Mouse (Mus musculus) C2C12 (cell line): Measurements from ENCODE around the gene Tppp3. TPM values are rescaled to one million over a fixed set of nuclear protein-coding genes. Genes with fewer than 3 reads are reported as not detected.

Source experiments
- H3K27me3 ChIP-seq: one replicate; pipeline ENCODE4 v1.6.1; 2011; ENCODE audit not compliant: control insufficient read depth, insufficient read depth, insufficient read length
- H3K36me3 ChIP-seq: one replicate; pipeline ENCODE4 v1.6.1; 2011; ENCODE audit not compliant: control insufficient read depth, insufficient read depth
- H3K4me3 ChIP-seq: one replicate; pipeline ENCODE4 v1.5.1; 2011; ENCODE audit warnings: mild to moderate bottlenecking, control low read depth; ENCODE audit not compliant: poor library complexity, insufficient read depth, severe bottlenecking
- H3K79me2 ChIP-seq: one replicate; pipeline ENCODE4 v1.6.1; 2011; ENCODE audit not compliant: control insufficient read depth, insufficient read depth
- H3K79me3 ChIP-seq: one replicate; pipeline ENCODE4 v1.6.1; 2011; ENCODE audit warnings: low read depth, control low read depth
- H3ac ChIP-seq: one replicate; pipeline ENCODE3; 2011; ENCODE audit warnings: low read depth; ENCODE audit not compliant: control insufficient read depth, insufficient read length
- CEBPB ChIP-seq: IDR thresholded peaks from one replicate; pipeline ENCODE4 v1.6.1; 2011; ENCODE audit warnings: low read depth, mild to moderate bottlenecking, control low read depth, moderate library complexity
- CTCF ChIP-seq: IDR thresholded peaks from one replicate; pipeline ENCODE4 v1.5.1; 2011; ENCODE audit not compliant: control insufficient read depth, insufficient read depth, insufficient read length
- FOSL1 ChIP-seq: IDR thresholded peaks from one replicate; pipeline ENCODE4 v1.8.0; 2011; ENCODE audit warnings: mild to moderate bottlenecking, low read length; ENCODE audit not compliant: poor library complexity, insufficient read depth, severe bottlenecking
- MAX ChIP-seq: IDR thresholded peaks from one replicate; pipeline ENCODE4 v1.6.1; 2011; ENCODE audit warnings: mild to moderate bottlenecking, control low read depth
- MYOD1 ChIP-seq: IDR thresholded peaks from one replicate; pipeline ENCODE4 v1.6.1; 2011; ENCODE audit warnings: low read depth; ENCODE audit not compliant: control insufficient read depth, insufficient read length
- MYOG ChIP-seq: IDR thresholded peaks from one replicate; pipeline ENCODE4 v1.6.1; 2011; ENCODE audit not compliant: control insufficient read depth, insufficient read length; ENCODE audit errors: extremely low read depth
- USF1 ChIP-seq: IDR thresholded peaks from one replicate; pipeline ENCODE4 v1.6.1; 2011; ENCODE audit warnings: low read depth, mild to moderate bottlenecking, control low read depth, moderate library complexity
- polyA plus RNA-seq: library from polyadenylated mRNA; unstranded; fragments of >200 nt; fragmentation: generic; extraction: Trizol; gene quantifications from one replicate; pipeline ENCODE4 v1.2.1, GENCODE M21; 2012; ENCODE audit warnings: missing spikeins

Gene Tppp3
- polyA plus RNA-seq, 1 experiment, result 219 TPM

DNA sequence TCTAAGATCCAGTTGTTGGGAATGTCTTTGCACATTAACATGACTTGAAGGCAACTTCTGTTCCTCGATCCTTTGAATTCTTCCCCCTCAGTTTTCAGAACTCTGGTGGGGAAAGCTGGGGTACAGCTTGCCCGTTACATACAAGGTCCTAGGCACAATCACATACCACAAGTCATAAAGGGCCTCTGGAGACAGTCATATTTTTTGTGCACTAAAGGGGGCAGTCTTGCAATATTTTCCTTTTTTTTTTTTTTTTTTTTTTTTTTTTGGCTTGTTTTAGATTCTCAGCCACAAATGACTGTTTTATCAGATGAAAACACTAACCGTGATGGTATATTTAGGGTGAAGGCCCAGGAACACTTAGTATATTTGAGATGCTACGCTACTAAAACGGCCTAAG, 18.0 kb downstream of the Tppp3 start:
- Histone ChIP-seq H3K79me3 (no peaks in the 10 kb centered on the region), H3ac (peak overlapping the region; percentile 11), H3K36me3 (no peaks in the 10 kb centered on the region), H3K4me3 (no peak overlapping the region), H3K27me3 (peaks cover 10% of the 10 kb centered on the region), H3K79me2 (no peaks in the 10 kb centered on the region)
- no peak for TF ChIP-seq CTCF
- TF ChIP-seq CEBPB, result no peak
- TF ChIP-seq MYOD1, result no peak
- TF ChIP-seq USF1, result no peak
- no peak for TF ChIP-seq MAX
- no peak for TF ChIP-seq MYOG
- TF ChIP-seq FOSL1, result no peak

DNA sequence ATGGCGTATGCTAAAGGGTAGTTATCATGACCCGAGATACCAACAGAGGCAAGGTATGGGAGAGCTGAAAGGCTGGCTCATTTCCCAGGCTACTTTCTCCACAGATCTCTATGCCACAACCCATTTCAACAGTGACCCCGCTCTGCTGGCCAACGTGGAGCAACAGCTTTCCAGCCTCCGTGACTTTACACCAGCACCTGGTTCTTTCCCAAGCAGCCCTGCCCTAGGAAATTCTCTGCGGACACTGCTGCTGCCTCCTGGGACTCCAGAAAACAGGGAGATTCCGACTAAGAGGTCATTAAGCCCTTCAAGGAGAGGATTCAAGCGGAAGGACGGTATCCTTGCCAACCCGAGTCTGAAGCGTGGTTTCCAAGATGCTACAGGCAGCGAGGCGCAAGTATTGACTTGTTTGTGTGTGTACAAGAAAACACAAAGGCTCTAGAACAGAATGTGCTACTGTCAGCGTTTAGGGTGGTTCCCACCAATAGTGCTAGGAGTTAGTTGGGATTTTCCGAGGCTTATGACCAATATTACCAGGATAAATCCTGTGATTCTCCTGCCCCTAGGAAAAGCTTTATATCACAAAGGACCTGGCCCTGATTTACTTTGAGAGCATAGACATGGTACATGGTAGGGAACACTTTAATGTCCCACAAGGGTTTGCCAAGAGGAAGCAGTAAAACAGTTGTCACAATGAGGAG, 19.3 kb downstream of the Tppp3 start:
- TF ChIP-seq MYOD1 (no peak), FOSL1 (no peak), CEBPB (no peak), MAX (no peak), CTCF (no peak), MYOG (no peak), USF1 (no peak)
- H3K4me3 ChIP-seq, result no peak overlapping the region
- no peaks in the 10 kb centered on the region for H3K79me3 ChIP-seq
- no peaks in the 10 kb centered on the region for H3K79me2 ChIP-seq
- peaks cover 10% of the 10 kb centered on the region for H3K27me3 ChIP-seq
- no peak overlapping the region for H3ac ChIP-seq
- no peaks in the 10 kb centered on the region for H3K36me3 ChIP-seq

GRCm38 (mm10) chr8:105450977-105451376, 20.3 kb downstream of the Tppp3 start:
- Histone ChIP-seq H3K4me3 (no peak overlapping the region), H3K79me2 (no peaks in the 10 kb centered on the region), H3ac (no peak overlapping the region), H3K79me3 (no peaks in the 10 kb centered on the region), H3K27me3 (peaks cover 10% of the 10 kb centered on the region), H3K36me3 (no peaks in the 10 kb centered on the region)
- TF ChIP-seq USF1 (no peak), MAX (no peak), FOSL1 (no peak), MYOD1 (no peak), MYOG (no peak), CEBPB (no peak), CTCF (no peak)

GRCm38 (mm10) chr8:105448596-105448995, 22.7 kb downstream of the Tppp3 start:
- Histone ChIP-seq H3K36me3 (no peaks in the 10 kb centered on the region), H3K79me2 (no peaks in the 10 kb centered on the region), H3ac (no peak overlapping the region), H3K27me3 (peaks cover 10% of the 10 kb centered on the region), H3K79me3 (no peaks in the 10 kb centered on the region), H3K4me3 (no peak overlapping the region)
- no peak for TF ChIP-seq MYOD1
- TF ChIP-seq MAX, result no peak
- no peak for TF ChIP-seq FOSL1
- no peak for TF ChIP-seq CEBPB
- no peak for TF ChIP-seq MYOG
- no peak for TF ChIP-seq CTCF
- no peak for TF ChIP-seq USF1

GRCm38 (mm10) chr8:105448188-105448587, 23.1 kb downstream of the Tppp3 start:
- Histone ChIP-seq H3K27me3 (peaks cover 10% of the 10 kb centered on the region), H3K4me3 (no peak overlapping the region), H3ac (no peak overlapping the region), H3K36me3 (no peaks in the 10 kb centered on the region), H3K79me2 (no peaks in the 10 kb centered on the region), H3K79me3 (no peaks in the 10 kb centered on the region)
- no peak for TF ChIP-seq CTCF
- no peak for TF ChIP-seq USF1
- TF ChIP-seq MYOD1, result no peak
- no peak for TF ChIP-seq MAX
- TF ChIP-seq FOSL1, result no peak
- no peak for TF ChIP-seq CEBPB
- no peak for TF ChIP-seq MYOG

DNA sequence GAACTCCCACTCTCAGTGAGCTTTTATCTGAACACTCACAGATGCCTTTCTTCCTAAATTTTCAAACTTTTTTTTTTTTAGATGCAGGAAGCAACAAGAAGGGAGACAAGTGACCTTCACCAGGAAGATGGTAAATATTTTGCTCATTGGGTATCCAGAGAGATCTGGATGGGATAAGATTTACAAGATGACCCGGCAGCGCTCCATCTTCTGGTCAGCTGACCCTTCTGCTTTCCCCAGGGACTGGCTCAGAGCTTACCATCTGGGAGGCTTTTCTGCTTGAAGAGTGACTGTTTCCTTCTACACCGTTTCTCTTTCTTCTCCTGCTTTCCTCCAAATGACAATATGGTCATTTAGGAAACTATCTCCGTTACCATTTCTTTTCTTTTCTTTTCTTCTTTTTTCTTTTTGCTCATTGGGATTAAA, 25.2 kb downstream of the Tppp3 start:
- TF ChIP-seq MAX (no peak), USF1 (peak; percentile 76)
- Histone ChIP-seq H3K27me3 (peaks cover 7% of the 10 kb centered on the region), H3K79me3 (no peaks in the 10 kb centered on the region), H3K79me2 (no peaks in the 10 kb centered on the region), H3K4me3 (no peak overlapping the region), H3K36me3 (no peaks in the 10 kb centered on the region), H3ac (no peak overlapping the region)
